Mouse (Mus musculus): ENCODE data around the gene Grk3.

GRCm38 (mm10) chr5:112997516-112998186 lies 17.9 kb downstream of the Grk3 start:
- TF ChIP-seq CTCF (IDR thresholded peaks at IDR 0.05; ENCODE audit: low read depth) (no peak), EP300 (optimal IDR thresholded peaks at IDR 0.05) (no peak)
